Mouse (Mus musculus): Measurements from ENCODE around the gene Tusc2. TPM values are rescaled to one million over a fixed set of nuclear protein-coding genes. Genes with fewer than 3 reads are reported as not detected.

Tusc2 gene
- polyA plus RNA-seq, 1 experiment, result 22.1 TPM

DNA sequence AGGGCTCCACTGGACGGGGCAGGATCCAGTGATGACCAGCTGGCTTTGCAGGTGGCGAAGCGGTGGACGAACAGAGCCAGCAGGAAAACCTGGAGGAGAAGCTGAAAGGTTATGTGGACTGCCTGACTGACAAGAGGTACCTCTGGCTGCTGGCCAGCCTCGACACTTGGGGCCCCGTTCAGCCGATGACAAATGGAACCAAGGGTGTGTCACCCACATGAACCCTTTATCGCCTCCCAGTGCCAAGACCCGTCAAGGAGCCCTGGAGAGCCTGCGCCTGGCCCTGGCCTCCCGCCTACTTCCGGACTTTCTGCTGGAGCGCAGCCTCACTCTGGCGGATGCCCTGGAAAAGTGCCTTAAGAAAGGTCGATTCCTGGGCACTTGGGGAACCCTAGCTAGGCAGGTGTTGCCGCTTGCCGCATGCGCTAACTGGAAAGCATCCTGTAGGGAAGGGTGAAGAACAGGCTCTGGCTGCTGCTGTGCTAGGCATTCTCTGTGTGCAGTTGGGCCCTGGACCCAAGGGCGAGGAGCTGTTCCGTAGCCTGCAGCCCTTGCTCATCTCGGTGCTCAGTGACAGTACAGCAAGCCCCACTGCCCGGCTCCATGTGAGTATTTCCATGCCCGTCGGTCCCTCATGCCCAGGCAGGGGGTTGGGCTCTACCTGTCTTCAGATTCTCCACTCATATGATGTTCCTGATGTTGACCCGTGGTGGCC, 27.2 kb downstream of the Tusc2 start:
- H3K4me1 ChIP-seq (ENCODE audit: control insufficient read depth, insufficient read depth, low read length), result peaks cover 3% of the 10 kb centered on the region; the same call in 1 of the 2 replicates
- WGBS, result 76% methylated on average over 25 of the region's 25 CpGs
- TF ChIP-seq POLR2A (IDR thresholded peaks at IDR 0.05; ENCODE audit: borderline replicate concordance, control insufficient read depth, low read depth, low read length) (no peak), CTCF (IDR thresholded peaks at IDR 0.05; ENCODE audit: control insufficient read depth, insufficient read depth, low read length) (no peak)
- H3K4me3 ChIP-seq (replicated peaks; ENCODE audit: control insufficient read depth, low read depth, low read length), result peak overlapping the region; percentile 50
- peak overlapping the region; percentile 89 for H3K27ac ChIP-seq (ENCODE audit: control insufficient read depth, insufficient read depth, low read depth, low read length, poor library complexity)

GRCm38 (mm10) chr9:107590773-107591060, 27.7 kb downstream of the Tusc2 start:
- H3K4me1 ChIP-seq (ENCODE audit: control insufficient read depth, insufficient read depth, low read length), result peaks cover 3% of the 10 kb centered on the region; the same call in 1 of the 2 replicates
- no peak overlapping the region for H3K4me3 ChIP-seq (replicated peaks; ENCODE audit: control insufficient read depth, low read depth, low read length)
- WGBS, result 92% methylated on average over 6 of the region's 6 CpGs
- 0 out of 2 replicates have a peak overlapping the region, but pooled peaks have one; percentile 89 for H3K27ac ChIP-seq (ENCODE audit: control insufficient read depth, insufficient read depth, low read depth, low read length, poor library complexity)
- TF ChIP-seq CTCF (IDR thresholded peaks at IDR 0.05; ENCODE audit: control insufficient read depth, insufficient read depth, low read length), result no peak
- TF ChIP-seq POLR2A (IDR thresholded peaks at IDR 0.05; ENCODE audit: borderline replicate concordance, control insufficient read depth, low read depth, low read length), result no peak

- no peak overlapping the region for H3K27ac ChIP-seq (ENCODE audit: control insufficient read depth, insufficient read depth, low read depth, low read length, poor library complexity)
- WGBS, result 72% methylated on average over 11 of the region's 11 CpGs
- TF ChIP-seq CTCF (IDR thresholded peaks at IDR 0.05; ENCODE audit: control insufficient read depth, insufficient read depth, low read length) (no peak), POLR2A (IDR thresholded peaks at IDR 0.05; ENCODE audit: borderline replicate concordance, control insufficient read depth, low read depth, low read length) (no peak)
- no peak overlapping the region for H3K4me3 ChIP-seq (replicated peaks; ENCODE audit: control insufficient read depth, low read depth, low read length)
- H3K4me1 ChIP-seq (ENCODE audit: control insufficient read depth, insufficient read depth, low read length), result peaks cover 2% of the 10 kb centered on the region; the same call in 1 of the 2 replicates
Observed at GRCm38 (mm10) chr9:107593101-107593976, 30.3 kb downstream of the Tusc2 start.

- 91% methylated on average over 8 of the region's 8 CpGs for WGBS
- peaks cover 2% of the 10 kb centered on the region; the same call in 1 of the 2 replicates for H3K4me1 ChIP-seq (ENCODE audit: control insufficient read depth, insufficient read depth, low read length)
- no peak overlapping the region for H3K4me3 ChIP-seq (replicated peaks; ENCODE audit: control insufficient read depth, low read depth, low read length)
- TF ChIP-seq POLR2A (IDR thresholded peaks at IDR 0.05; ENCODE audit: borderline replicate concordance, control insufficient read depth, low read depth, low read length), result no peak
- no peak for TF ChIP-seq CTCF (IDR thresholded peaks at IDR 0.05; ENCODE audit: control insufficient read depth, insufficient read depth, low read length)
- no peak overlapping the region for H3K27ac ChIP-seq (ENCODE audit: control insufficient read depth, insufficient read depth, low read depth, low read length, poor library complexity)
Observed at GRCm38 (mm10) chr9:107594281-107595062, 31.4 kb downstream of the Tusc2 start.

DNA sequence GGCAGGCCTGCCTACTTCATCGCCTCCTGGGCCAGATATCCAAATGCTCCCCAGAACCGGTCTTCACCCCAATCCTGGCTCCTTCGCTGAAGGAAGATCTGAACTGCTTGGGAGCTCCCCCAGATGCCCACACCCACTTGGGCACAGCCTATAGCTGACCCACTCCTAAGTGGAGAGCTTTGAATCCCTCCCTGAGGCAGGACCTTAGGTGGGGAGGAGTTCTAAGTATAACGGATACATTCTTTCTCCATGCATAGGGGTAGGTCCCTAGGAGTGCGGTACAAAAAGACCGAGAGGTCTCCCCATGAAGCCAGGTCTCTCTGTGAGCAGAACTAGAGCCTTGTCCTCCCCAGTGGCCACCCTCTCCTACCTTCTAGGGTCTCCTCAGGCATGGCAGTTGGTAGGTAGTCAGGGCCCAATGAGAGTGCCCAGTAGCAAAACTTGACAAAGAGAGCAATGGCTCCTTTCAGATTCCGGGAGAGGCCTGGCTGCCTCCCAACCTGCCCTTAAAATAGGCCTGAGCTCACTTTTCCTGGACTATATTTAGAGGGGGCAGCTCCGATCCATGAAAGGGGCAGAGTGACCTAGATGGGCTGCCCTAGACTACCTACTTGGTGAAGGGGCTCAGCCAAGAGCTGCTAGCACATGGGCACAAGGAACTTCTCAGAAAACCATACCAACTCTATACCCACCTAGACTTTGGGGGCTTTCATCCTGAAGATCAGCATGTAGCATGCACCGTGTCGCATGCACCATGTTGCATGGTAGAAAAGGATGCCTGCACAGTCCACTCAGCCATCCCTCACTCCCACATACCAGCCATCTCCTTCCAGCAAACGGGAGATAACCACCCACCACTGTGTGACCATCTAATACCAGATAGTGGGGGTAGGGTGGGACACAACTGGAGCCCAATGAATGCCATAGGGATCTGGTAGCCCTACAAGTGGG, 33.8 kb downstream of the Tusc2 start:
- no peak overlapping the region for H3K27ac ChIP-seq (ENCODE audit: control insufficient read depth, insufficient read depth, low read depth, low read length, poor library complexity)
- no peak overlapping the region for H3K4me3 ChIP-seq (replicated peaks; ENCODE audit: control insufficient read depth, low read depth, low read length)
- TF ChIP-seq POLR2A (IDR thresholded peaks at IDR 0.05; ENCODE audit: borderline replicate concordance, control insufficient read depth, low read depth, low read length), result no peak
- TF ChIP-seq CTCF (IDR thresholded peaks at IDR 0.05; ENCODE audit: control insufficient read depth, insufficient read depth, low read length), result no peak
- 87% methylated on average over 11 of the region's 11 CpGs for WGBS
- peaks cover 4% of the 10 kb centered on the region; the same call in 1 of the 2 replicates for H3K4me1 ChIP-seq (ENCODE audit: control insufficient read depth, insufficient read depth, low read length)

GRCm38 (mm10) chr9:107598385-107598784, 35.3 kb downstream of the Tusc2 start:
- no peak overlapping the region for H3K4me3 ChIP-seq (replicated peaks; ENCODE audit: control insufficient read depth, low read depth, low read length)
- WGBS, result 80% methylated on average over 5 of the region's 5 CpGs
- no peak for TF ChIP-seq POLR2A (IDR thresholded peaks at IDR 0.05; ENCODE audit: borderline replicate concordance, control insufficient read depth, low read depth, low read length)
- TF ChIP-seq CTCF (IDR thresholded peaks at IDR 0.05; ENCODE audit: control insufficient read depth, insufficient read depth, low read length), result no peak
- no peak overlapping the region for H3K27ac ChIP-seq (ENCODE audit: control insufficient read depth, insufficient read depth, low read depth, low read length, poor library complexity)
- H3K4me1 ChIP-seq (ENCODE audit: control insufficient read depth, insufficient read depth, low read length), result peaks cover 4% of the 10 kb centered on the region; the same call in 1 of the 2 replicates

- TF ChIP-seq POLR2A (IDR thresholded peaks at IDR 0.05; ENCODE audit: borderline replicate concordance, control insufficient read depth, low read depth, low read length), result no peak
- TF ChIP-seq CTCF (IDR thresholded peaks at IDR 0.05; ENCODE audit: control insufficient read depth, insufficient read depth, low read length), result no peak
- no peak overlapping the region for H3K27ac ChIP-seq (ENCODE audit: control insufficient read depth, insufficient read depth, low read depth, low read length, poor library complexity)
- WGBS, result 89% methylated on average over 9 of the region's 9 CpGs
Observed at GRCm38 (mm10) chr9:107599433-107599832, 36.4 kb downstream of the Tusc2 start.

More at GRCm38 (mm10) chr9:107599433-107599832, 36.4 kb downstream of the Tusc2 start:
- Histone ChIP-seq H3K4me1 (ENCODE audit: control insufficient read depth, insufficient read depth, low read length) (peaks cover 2% of the 10 kb centered on the region; the same call in 1 of the 2 replicates), H3K4me3 (replicated peaks; ENCODE audit: control insufficient read depth, low read depth, low read length) (no peak overlapping the region)

All from bone marrow, adult 2 months (tissue).